Mouse (Mus musculus) kidney, adult 8-10 months (tissue): Measurements from ENCODE around the gene Mlana.
A peak's percentile ranks its signal among the peaks of the same experiment; 100 is the strongest.

Experiments used
- DNase-seq, 2 experiments: peaks; one replicate each; pipeline ENCODE4 v3.0.0; 2022

Gene Mlana

DNA sequence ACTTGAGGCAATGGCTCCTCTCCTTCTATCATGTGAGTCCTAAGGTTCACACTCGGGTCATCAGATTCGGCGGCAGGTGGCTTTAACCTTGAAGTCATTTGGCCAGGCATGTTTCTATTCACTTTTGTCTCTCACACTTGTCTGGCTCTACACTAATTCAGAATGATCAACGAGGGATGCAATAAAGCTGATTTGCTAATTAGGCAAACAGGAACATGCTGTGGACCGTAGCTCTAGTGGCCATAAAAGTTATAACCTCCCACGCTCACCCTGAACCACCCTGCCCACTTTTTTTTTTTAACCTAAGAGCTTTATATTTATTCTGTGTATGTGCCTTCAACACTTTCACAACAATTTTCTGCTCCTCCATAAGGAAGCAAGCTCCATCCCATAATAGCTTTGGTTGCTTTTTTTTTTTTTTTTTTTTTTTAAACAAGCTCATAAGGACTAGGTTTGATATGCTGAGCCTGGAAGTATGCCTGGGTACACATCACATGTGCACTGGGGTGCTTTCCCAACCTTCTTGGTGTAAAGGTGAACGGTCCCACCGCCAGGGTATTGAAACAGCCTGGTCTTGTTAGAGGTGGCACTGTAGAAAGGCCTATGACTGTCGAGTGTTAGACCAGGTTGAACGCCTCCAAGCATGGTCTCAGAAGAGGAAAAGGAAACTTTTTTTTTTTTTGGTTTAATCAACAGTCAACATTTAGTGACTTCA lies 21.0 kb upstream of the Mlana start:
- no peak for DNase-seq

DNA sequence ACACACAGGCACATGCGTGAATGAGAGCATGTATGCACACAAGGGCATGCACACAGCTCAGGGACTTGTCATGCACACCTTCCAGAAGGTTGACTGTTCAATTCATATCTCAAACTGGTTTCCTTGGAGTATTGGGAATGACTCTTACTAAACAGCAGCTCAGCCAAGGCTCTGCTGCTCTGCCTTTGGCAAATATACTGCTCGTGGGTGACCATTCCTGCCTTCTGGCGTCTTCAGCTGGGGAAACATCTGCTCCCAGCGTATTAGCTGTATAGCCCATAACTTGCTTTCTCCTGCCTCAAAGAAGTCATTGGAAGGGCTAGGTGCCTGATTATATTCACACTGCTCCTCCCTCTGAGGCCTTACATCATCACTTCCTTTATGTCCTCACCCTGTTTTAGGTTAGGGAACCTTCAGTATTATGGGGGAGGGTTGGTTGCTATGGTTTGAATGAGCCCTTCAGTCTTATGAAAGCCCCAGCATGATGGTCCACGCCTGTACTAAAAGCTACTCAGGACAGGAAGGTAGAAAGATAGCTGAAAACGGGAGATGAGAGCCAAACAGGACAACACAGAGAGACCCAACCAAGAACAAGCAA lies 19.3 kb upstream of the Mlana start:
- DNase-seq: no peak

DNA sequence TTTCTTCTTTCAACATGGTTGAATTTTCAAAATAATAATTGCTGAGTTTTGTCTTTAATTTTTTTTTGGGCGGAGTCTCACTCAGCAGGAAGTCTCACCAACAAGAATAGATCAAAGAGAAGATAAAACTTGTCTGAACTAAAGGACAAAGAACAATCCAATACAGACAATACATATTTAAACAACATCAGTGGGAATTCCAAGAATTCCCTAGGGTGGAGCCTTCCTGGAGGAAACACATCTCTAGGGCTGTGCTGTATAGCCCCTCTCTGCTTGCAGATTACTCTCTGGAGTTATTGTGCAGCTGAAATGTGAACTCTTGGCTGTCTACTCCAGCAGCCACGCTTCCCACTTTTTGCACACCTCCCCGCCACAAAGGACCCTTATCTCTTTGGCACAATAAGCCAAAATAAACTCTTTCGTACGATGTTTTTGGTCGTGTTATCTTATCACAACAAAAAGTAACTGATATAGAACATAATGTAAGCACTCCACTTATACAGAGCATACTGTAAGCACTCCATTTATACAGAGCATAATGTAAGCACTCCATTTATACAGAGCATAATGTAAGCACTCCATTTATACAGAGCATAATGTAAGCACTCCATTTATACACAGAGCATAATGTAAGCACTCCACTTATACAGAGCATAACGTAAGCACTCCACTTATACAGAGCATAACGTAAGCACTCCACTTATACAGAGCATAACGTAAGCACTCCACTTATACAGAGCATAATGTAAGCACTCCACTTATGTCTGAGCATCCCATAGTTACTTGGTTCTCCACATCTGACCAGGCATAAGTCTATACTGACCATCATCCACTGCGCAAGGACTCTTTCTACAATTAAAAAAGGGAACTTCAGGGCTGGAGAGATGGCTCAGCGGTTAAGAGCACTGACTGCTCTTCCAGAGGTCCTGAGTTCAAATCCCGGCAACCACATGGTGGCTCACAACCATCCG lies 17.2 kb upstream of the Mlana start:
- no peak for DNase-seq

- peak; percentile 67 to 87 for DNase-seq
Measured at GRCm38 (mm10) chr19:29683844-29684540, 13.6 kb upstream of the Mlana start.

DNA sequence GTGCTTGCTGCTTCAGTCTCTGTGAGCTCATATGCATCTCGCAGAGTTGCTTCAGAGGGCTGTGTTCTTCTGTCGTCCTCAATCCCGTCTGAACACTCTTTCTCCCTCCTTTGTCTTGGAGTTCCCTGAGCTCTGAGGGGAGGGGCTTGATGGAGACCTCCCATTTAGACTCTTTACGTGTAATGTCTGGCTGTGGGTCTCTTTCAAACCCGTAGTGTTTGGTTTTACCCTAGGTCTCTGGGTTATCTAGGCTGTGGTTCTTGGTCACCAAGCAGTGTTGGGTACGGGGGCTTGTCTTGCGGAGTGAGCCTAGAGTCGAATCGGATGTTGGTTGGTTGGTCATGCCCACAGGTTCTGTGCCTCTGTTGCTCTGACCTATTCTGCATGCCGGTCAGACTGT lies 2.6 kb upstream of the Mlana start:
- no peak for DNase-seq

DNA sequence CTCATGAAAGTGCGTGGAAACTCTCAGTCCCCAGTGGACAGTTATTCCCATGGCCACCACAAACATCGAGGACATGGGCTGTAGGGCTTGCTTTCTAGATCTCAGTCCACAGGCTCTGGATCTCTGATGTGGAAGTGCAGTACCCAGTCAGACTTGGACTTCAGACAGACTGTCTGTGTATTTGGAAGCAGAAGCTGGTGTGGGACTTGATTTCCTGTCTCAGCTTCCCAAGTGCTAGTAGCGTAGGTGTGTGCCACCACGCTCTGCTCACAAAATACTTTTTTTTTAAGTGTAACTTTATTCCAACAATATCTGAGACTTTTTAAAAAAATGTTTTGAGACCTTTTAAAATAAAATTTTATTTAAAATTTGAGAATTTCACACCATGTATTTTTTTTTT lies 1.3 kb upstream of the Mlana start:
- no peak for DNase-seq

GRCm38 (mm10) chr19:29696840-29697239 lies 784 bp upstream of the Mlana start:
- DNase-seq: no peak

- DNase-seq: no peak
Measured at GRCm38 (mm10) chr19:29701707-29702106, 4.1 kb downstream of the Mlana start.

DNA sequence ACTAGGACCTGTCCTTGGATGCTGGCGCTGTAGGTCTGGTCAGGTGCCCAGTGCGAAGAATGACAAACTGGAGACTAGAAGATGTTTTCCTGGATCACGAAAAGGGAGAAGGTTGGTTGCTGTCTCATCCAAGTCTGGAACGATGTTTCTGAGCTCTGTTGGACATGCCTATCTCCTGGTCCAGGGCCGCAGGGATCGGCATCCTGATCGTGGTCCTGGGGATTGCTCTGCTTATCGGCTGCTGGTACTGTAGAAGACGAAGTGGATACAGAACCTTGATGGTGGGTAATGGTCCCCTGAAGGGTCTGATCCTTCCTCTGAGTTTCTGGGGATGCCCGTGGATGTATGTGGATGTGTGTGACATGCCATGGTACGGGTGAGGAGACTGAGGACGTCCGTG lies 6.8 kb downstream of the Mlana start:
- DNase-seq: no peak

DNA sequence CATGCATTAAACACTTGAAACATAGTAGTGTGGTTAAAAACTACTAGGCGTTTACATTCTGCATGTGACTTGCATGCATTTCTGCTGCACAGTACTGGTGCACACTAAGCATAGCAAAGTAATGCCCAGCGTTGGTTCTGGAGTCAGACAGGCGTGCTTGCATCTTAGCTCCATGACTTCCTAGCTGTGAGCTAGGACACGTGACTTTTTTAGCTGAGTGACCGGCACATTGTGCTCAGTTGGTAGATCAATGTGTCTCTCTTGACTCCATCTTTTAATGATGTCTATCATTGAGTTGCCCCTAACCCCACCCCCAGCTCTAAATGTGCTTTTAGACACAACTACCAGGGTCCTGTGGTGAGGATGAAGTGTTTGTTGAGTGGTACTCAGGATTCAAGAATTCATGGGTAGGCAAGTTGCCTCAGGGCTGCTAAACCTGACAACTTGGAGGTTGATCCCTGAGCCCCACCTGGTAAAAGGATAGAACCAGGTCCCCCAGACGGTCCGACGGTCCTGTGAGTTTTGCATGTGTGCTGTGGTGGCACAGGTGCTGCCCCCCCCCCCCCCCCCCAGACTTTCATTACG lies 9.8 kb downstream of the Mlana start:
- DNase-seq: no peak

- no peak for DNase-seq
Measured at GRCm38 (mm10) chr19:29708003-29708402, 10.4 kb downstream of the Mlana start.

- no peak for DNase-seq
Measured at GRCm38 (mm10) chr19:29708461-29708860, 10.8 kb downstream of the Mlana start.

DNA sequence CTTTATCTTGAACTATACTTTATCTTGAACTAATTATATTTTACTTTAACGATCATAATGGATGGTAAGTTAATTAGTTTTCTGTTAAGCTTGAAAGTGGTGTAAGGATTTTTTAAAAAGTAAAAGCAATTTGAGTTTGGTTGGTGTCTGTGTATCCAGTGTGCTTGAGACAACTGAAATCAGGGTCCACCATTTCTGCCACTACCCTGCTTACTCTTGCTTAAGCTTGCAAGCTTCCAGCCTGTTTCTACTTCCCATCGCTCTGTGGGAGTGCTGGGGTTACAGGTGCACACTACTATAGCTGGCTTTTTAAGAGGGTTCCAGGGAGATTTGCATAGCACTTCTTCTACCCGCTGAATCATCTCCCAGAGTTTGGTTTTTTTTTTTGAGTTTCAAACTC lies 11.8 kb downstream of the Mlana start:
- DNase-seq: no peak

DNA sequence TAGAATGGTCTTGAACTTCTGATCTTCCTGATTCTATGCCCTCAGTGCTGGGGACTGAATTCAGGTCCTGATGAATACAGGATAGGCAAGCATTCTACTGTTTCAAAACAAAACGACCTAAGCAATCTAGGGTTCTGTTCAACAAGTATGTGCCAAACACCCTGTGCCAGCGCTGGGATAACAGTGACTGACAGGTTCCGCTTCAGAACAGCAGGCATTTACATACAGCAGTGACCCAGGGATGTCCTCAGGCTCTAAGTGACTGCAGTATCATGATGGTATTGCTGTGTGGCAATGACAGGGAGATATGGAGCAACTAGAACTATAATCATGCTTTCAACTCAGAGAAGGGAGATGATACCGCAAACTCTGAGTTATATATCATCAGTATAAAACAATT lies 15.8 kb downstream of the Mlana start:
- DNase-seq: no peak

DNA sequence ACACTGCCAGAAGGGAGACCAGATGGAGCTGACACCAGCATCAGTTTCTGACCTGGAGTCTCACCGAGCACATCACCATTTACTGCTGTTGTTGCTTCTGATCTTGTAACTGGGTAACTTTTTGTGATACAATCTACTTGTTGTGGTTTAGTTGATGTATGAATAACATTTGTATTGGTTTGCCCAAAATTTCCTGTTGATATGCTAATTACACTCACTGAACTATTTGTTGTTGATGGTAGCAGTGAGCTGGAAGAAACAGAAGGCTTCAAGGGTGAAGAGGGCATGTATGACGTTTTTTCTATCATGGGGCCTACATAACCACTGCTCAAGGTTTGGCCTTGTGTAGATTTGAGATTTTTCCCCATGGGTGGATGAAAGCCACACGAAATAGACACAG lies 20.2 kb downstream of the Mlana start:
- DNase-seq: no peak

DNA sequence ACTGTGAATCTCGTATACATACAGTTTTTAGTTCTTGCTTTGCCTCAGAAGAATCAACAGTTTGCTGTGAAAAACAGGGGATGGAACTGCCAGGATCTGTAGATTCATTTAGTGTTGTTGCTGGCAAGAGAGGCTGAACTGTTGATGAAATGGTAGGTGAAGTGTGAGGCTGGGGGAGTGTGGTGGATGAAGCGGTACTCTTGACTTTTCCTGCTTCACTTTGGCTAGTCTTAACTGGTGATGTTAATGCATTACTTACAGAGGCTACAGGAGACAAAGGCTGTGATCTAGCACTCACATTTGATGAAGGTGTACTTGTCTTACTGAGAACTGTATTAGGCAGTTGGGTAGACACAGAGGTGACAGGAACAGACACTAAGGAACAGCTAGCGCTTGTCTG lies 20.9 kb downstream of the Mlana start:
- no peak for DNase-seq

DNA sequence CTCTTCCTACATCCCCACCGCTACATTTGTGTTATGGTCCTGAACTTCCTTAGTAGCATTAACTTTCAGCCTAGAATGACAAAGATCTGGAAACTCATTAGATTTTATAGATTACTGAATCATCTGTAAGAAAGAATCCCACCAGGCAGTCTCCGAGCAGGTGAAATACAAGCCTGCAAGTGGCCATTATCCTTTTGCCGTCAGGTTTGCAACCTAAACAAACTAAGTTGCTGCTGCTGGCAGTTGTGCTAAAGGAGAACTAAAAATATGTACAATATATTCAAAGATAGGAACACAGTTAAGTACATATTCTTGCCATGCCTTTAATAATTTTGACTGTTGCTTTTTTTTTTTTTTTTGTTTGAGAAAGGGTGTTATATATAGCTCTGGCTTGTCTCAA lies 37.8 kb downstream of the Mlana start:
- DNase-seq: no peak

DNA sequence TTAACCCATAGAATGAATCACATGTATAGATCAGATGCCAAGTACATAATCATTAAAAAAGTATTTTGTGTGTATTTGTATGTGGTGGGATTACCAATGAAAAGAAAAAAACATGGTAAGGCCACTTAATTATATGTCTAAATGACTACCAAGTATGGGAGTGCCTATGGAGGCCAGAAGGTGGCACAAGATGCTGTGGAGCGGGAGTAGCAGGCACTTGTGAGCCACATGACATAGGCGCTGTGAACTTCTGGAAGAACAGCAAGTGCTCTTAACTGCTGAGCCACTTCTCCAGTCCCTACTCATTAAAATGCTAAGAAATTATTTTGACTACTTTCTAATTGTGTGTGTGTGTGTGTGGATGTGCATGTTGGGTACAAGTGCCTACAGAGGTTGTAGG lies 42.0 kb downstream of the Mlana start:
- DNase-seq: no peak

DNA sequence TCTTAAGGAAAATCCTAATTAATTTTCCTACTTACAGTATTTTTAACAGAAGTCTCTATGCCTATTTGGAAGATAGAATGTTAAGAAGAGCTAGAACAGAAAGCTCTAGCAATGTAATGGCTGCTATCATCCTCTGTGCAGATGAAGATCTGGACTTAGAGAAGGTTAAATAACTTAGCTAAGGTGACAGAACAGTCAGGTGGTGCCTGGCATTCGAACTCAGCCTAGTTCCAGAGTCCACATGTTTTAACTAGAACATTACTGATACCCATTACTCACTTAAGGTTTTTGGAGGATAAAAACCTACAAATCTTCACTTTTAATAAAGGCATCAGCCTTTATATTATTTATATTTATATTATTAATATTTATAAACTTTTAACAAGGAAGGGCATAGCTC lies 43.0 kb downstream of the Mlana start:
- DNase-seq: peak; percentile 42 to 50

DNA sequence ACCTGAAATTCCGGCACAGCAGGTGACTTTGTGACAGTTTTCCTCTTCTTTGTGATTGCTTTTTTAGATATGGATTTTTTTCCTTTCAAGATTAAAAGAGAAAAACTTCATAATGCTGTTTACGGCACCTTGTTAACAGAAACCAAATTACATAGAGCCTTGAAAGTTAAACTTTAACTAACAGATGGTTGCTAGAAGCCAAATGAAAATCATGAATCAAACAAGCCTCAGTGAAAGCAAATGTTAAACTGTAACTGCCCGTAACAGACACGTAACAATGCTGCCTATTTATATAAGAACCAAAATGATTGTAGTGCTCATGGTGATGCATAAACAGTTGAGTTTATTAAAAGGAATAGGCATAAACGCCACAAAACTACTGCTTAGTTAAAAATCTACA lies 45.9 kb downstream of the Mlana start:
- DNase-seq: peak in 1 of 2 experiments; percentile 52

- DNase-seq: no peak
Measured at GRCm38 (mm10) chr19:29750994-29751393, 53.4 kb downstream of the Mlana start.

DNA sequence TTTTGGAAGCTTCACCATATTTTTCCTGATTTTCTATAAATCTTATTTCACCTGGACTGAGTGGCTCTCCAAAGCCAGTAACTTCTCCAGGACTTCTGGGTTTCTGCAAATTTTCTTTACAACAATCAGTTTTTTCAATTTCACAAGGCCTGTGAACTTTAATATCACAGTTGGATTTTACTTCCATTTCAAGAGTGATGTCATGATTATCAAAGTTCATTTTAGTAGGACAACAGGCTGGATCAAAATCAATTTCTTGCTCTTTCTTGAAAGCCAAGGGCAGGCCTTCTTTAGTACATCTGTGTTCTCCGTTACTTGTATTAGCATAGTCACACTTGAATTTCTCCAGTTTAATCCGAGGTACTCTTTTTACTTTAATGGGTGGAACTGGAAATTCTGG lies 56.3 kb downstream of the Mlana start:
- no peak for DNase-seq
